14 mouse cellular contexts compared by ENCODE assay signal in genomic region chr11:58997541-58997940, GRCm38 (mm10). TPM values are rescaled to one million over a fixed set of nuclear protein-coding genes. Genes with fewer than 3 reads are reported as not detected.
"Had no signal": no experiment of that assay in that cellular context is flagged by ENCODE, and none has a peak within 500 bp of the region (broad histone marks: within the 10 kb centered on the region; RNA-seq: fewer than 3 reads in every experiment).

No protein-coding gene starts in this region.

- H3K4me2 ChIP-seq: kidney, embryonic 15.5 days; limb, embryonic 13.5 days; neural tube, embryonic 15.5 days had no signal

- H3K9me3 ChIP-seq: kidney, embryonic 15.5 days; limb, embryonic 13.5 days; neural tube, embryonic 15.5 days had no signal

- H3K4me3 ChIP-seq: kidney, embryonic 15.5 days; limb, embryonic 13.5 days; myocyte; neural tube, embryonic 15.5 days had no signal

- DNase-seq: kidney, postnatal 14 days; left cerebral cortex, postnatal 4 days; lung, adult 18-20 months; midbrain, embryonic 14.5 days; thymus, adult 2 months; thymus, postnatal 25 days had no signal

- H3K27ac ChIP-seq: kidney, embryonic 15.5 days; limb, embryonic 13.5 days; liver, embryonic 14.5 days; neural tube, embryonic 15.5 days; stomach, postnatal 0 days had no signal

- H3K36me3 ChIP-seq: kidney, embryonic 15.5 days; limb, embryonic 13.5 days; neural tube, embryonic 15.5 days had no signal

- H3K9ac ChIP-seq: kidney, embryonic 15.5 days; limb, embryonic 13.5 days; liver, embryonic 14.5 days; neural tube, embryonic 15.5 days had no signal

RNA-seq across cellular contexts. Expression of gene Trim17, which starts 43.1 kb away (rescaled TPM):
- total RNA-seq: megakaryocyte-erythroid progenitor cell, adult 5-6 weeks had no signal

RNA-seq across cellular contexts. Expression of gene Hist3h2ba, which starts 48.8 kb away (rescaled TPM):
- polyA plus RNA-seq: liver, adult 2 months had no signal
